Mouse (Mus musculus) cerebellum, adult 9-11 months (tissue): ENCODE measurements around the gene Gtpbp1.
A peak's percentile ranks its signal among the peaks of the same experiment; 100 is the strongest.

Experiments
- DNase-seq: peaks from one replicate; pipeline ENCODE4 v3.0.0; 2022

Gtpbp1 gene

DNA sequence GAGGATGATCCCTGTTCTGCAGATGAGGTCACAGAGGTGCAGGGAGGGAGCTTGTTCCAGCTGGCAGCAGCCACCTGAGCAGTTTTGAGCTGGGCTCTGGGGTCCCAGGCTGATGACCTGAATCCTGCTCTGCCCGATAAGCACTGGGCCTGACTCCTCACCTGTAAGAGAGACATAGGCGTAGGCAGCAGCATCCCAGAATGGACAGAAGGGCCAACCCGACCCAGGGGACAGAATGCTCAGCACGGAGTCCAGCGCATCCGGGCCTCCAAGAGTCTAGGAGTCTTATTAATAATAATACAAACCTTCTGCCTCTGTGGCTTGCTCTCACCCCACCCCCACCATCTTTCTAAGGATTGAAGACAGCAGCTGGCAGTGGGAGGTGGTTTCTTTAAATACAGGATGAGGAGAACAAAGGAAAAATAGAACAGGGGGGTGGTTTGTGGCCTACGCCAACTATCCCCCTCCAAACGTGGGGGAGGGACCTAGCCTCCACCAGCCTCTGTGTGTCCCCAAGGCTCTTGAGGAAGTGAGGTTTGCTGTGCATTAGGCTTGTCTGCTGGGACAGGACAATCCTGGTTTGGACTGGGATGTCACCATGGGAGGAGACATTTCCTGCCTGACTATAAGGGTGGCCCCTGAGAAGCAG is 65.5 kb downstream of the Gtpbp1 start:
- DNase-seq = peak; percentile 26

DNA sequence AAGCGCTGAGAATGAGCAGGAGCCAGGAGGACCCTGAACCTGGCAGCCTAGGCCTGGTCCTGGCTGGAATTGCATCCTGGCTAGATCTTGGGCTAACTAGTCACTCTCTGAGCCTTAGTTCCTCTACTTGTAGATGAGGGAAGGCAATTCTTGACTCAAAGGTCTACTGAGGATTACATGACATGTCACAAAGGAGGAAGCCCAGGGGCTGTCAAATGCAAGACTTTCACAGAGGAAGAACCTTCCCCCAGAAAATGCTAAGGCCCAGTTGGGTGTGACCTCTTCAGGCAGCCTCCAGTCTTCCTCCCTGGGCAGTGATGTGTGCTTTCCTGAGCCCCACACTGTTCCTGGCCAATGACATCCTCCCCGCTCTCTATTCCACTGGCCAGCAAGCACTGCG is 66.5 kb downstream of the Gtpbp1 start:
- no peak for DNase-seq

DNA sequence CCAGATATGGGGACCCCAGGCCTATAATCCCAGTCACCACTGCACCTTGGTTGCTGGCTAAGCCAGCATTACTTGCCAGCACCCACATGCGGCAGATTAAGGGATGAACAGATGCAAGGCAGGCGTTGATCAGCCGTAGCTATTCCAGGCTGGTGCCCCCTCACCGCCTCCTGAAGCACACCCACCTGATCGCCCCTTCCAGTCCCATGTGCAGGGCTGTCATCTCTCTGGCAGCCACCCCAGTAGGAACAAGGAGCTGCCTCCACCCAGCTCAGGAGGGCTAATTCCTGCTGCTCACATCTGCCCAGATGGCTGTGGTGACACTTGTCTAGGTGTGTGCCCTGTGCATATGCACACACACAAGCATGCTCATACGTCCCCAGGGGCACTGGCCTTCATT is 70.3 kb downstream of the Gtpbp1 start:
- DNase-seq = peak; percentile 41

DNA sequence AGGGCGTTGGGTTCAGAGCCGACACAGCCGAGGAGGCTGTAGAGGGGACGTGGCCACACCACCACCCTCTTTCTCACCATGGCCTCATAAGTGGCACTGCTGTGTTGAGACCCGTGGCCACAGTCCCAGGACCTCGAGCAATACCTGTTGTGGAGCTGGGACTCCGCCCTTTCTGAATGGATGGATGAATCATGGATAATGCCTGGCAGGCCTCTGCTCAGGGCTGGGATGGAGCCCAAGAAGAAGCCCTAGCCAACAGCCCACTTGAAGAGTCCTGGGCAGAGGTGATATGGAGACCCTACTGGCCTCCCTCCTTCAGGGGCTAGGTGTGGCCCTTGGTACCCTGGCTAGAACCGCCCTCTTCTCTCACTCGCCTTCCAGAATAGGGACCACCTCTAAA is 72.4 kb downstream of the Gtpbp1 start:
- DNase-seq = peak; percentile 69

DNA sequence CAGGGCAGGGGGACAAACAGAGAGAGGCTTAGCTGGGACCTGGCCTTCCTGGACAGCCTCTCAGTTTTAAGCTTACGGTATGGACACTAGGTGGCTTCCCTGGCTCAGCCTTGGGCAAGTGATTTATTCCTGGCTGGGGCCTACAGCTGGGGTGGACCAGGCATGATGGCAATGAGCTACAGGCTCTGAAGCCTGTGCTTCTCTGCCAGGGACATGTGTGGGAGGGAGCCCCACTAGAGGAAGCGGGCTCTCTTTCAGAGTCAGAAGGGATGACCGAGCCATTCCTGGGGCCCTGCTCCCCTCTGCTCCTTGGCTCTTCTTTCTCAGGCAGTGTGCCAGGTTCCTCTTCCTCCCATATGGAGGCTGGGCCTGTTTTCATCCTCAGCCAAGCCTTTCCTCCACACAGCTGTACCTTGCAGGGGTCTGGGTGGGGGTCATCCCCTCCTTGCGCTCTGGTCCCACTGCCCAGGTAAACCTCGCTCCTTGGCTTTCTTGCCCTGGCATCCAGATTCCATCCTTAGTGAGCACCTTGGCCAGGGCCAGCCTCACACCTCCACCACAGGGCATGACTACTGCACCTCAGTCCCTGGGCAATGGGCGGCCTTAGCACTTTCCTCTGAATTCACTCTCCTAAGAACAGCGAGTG is 73.1 kb downstream of the Gtpbp1 start:
- peak; percentile 93 for DNase-seq

DNA sequence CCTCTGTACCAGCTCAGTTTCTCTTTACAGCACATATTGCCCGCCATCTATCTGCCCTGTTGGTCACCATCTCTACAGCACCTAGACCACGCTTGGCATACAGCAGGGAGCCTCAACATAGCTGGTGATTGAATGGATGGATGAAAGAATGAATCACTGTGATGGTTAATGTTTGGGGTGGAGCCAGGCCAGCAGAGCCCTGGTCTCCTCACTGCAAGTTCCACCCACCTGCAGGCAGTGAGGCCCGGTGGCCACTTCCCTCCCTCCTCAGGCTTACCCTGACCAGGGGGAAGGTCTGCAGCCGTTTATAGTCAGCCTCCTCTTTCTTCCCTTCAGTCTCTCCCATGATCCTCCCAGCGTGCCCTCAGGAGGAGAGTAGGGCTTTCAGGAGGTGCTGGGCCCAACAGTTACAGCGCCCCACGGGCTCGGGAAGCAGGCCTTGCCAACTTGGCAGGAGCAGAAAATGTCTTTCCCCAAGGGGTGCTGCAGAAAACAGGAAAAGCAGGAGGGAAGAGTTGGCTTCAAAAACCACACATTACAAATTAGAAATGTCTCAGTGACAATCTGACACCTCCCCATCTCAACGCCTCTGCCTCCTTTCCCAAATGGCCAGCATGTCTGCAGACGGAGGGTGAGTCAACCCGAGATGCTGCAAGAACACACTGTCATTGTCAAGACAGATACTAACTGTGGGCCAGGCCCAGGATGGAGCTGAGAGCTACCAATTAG is 74.1 kb downstream of the Gtpbp1 start:
- DNase-seq = peak; percentile 82

DNA sequence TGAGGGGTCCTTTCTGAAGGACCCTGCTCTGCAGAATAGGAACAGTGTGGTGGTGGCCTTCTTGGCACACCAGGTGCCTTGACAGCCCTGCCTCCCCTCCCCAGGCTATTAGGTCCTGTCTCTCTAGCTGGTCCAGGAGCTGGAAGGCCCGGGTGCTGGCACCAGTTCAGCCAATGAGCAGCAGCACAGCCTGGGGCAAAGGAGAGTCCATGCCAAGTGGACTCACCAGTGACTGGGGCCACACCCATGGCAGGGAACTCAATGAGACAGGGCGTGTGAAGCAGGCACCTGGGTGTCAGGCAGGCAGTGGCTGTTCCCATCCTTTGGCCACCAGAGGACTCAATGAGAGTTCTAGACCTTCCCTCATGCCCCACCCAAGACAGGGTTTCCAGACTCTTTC is 74.7 kb downstream of the Gtpbp1 start:
- peak; percentile 85 for DNase-seq

DNA sequence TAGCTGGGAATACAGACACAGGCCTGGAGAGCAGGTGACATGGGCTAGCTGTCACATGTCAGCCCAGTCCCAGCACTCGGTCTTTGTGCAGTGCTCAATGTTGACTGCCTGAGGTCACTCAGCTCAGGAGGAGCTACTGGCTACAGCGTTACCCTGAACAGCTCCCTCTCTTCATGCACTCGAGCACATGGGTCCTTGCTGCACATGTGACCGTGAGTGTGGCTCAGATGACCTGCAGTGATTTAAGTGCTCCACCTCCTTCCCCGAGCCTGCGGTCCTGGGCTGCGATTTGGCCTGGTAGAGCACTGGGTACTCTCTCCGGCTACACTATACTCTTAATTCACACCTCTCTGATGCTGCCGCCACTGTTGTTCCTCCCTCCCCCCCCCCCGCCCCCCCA is 75.5 kb downstream of the Gtpbp1 start:
- peak; percentile 57 for DNase-seq

DNA sequence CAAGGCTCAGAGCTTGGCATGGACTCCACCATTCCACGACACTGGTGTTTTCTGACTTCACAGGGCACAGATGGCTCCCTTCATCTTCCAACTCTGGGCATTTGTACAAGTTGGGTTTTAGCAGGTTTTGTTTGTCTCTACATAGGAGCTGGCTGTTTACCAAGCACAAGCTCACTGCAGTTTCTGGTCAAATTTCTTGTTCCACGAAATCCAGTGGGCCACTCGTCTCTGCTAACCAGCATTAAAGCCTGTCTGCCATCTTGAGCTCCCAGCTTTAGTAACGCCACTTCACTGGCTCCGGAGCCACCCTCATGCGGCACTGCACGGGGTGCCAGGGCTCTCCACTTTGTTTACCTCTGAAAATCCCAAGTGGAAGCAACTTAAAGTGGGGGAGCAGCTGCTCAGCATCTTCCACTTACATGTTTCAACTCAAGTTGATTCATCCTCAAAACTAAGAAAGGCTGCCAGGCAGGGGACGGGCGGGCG is 76.0 kb downstream of the Gtpbp1 start:
- peak; percentile 75 for DNase-seq

DNA sequence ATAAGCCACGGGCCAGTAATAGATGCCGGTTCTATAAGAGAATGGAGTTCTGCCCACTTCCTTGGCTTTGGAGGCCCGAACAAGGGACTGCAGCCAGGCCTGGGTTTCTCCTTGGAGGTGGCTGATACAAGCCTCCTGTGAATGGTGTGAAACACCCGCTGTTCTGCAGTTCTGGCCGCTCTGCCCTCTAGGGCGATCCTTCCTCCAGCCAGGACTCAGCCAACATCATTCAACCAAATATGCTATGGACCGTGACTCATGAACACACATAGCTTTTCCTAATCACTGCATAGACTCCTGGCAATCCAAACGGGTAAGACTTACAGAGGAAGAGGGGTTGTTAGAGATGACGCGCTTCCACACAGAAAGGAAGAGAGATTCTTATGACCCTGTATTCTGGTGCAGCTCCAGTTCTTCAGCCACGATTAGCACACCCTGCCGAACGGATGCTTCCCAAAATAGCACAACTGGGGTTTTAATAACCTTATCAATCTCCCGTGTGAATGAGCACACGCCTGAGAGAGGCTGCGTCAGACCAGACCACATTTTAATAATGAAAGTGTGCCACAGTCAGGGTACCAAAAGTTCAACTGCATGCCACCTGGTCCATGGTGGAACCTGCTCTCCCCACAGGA is 76.8 kb downstream of the Gtpbp1 start:
- DNase-seq = peak; percentile 60

DNA sequence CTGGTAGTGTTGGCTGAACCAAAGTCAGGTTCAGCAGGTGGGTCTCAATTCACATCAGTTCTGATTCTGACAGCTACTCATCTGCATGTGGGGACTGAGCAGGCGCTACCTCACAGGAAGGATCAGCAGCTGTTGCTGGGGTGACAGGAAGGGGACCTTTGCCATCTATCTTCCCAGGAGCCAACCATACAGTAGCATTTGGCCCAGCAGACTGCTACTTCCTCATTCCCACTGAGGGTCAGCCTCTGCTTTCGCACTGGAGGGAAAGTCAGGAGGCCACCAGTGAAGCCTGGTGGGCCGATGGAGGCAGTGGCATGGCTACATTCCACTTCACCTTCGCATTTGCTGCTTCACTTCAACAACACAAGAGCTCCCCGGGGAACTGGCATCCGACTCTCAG is 77.7 kb downstream of the Gtpbp1 start:
- no peak for DNase-seq

DNA sequence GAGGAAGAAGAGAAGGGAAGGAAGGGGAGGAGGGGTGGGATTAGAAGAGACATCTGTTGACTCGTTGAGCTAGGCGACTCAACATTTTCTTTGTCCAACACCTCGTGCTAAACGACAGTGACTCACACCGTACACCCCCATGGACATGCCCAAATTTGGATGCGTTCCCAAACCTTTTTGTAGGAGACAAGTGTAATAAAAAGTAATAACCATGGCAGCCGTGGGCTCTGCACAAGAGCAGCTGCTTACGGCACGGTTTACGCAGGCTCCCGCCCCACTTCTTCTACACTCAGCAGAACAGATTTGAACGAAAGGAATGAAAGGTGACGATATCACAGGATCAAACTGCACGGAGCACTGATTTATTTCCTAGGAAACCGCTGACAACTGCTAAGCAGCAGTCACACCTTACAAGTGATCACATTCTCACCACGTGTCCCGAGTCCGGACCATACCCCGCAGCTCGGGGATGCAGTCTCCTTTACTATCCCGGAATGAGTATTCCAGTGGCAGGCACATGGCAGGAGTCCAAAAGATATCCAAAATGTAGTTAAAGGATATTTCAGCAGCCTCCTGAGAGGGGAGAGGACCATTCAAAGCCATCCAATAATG is 80.1 kb downstream of the Gtpbp1 start:
- no peak for DNase-seq
